ENCODE assay signal across 22 mouse cellular contexts in the genomic region with DNA sequence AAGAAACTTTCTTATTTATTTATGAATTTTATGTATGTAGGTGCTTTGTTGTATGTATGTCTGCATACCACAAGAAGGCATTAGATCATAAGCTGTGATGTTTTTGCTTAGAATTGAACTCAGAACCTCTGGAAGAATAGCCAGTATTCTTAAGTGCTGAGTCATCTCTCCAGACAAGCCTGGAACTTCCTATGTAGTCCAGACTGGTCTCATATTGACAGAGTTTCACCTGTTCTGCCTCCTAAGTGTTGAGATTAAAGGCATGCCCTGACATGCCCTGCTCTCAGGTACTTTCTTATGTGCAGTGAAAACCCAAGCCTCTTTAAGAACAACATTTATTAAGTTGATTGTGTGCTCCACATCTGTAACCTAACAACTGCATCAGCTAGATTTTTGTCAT. TPM values are rescaled to one million over a fixed set of nuclear protein-coding genes. Genes with fewer than 3 reads are reported as not detected.
A peak's percentile ranks its signal among the peaks of the same experiment; 100 is the strongest.
DNase-seq lines count a peak whose midpoint lies in the region; ATAC-seq and TF ChIP-seq lines count a peak whose summit lies in the region.
"Had no signal": no experiment of that assay in that cellular context is flagged by ENCODE, and none has a peak within 500 bp of the region (broad histone marks: within the 10 kb centered on the region; RNA-seq: fewer than 3 reads in every experiment).

No protein-coding gene starts in this region.

- no peaks in the 10 kb centered on the region for H3K27me3 ChIP-seq in lung, embryonic 15.5 days
- no peaks in the 10 kb centered on the region for H3K27me3 ChIP-seq in CH12.LX (replicated peaks)
- H3K27me3 ChIP-seq in kidney, embryonic 15.5 days: no peaks in the 10 kb centered on the region
- H3K27me3 ChIP-seq in kidney, embryonic 14.5 days (ENCODE audit: control insufficient read depth, insufficient read depth, low read length): no peaks in the 10 kb centered on the region
- H3K27me3 ChIP-seq: forebrain, embryonic 13.5 days; heart, embryonic 15.5 days; hindbrain, embryonic 13.5 days had no signal

- H3K4me2 ChIP-seq in lung, embryonic 15.5 days: no peak overlapping the region
- no peak overlapping the region for H3K4me2 ChIP-seq in CH12.LX (ENCODE audit: insufficient read depth, low read depth, poor library complexity, severe bottlenecking)
- H3K4me2 ChIP-seq in kidney, embryonic 15.5 days: no peak overlapping the region
- H3K4me2 ChIP-seq in kidney, embryonic 14.5 days (replicated peaks; ENCODE audit: low read depth, low read length): no peak overlapping the region
- H3K4me2 ChIP-seq: forebrain, embryonic 13.5 days; heart, embryonic 11.5 days; heart, embryonic 15.5 days; hindbrain, embryonic 13.5 days had no signal

- ATAC-seq in lung, embryonic 15.5 days (ENCODE audit: borderline replicate concordance, extremely low read depth, low FRiP score, low TSS enrichment): no peak
- no peak for ATAC-seq in kidney, embryonic 15.5 days (replicated peaks; ENCODE audit: low FRiP score)
- no peak for ATAC-seq in kidney, embryonic 14.5 days (ENCODE audit: low FRiP score, low TSS enrichment)
- ATAC-seq: forebrain, embryonic 13.5 days; forebrain, postnatal 0 days; hindbrain, postnatal 0 days had no signal

- H3K4me1 ChIP-seq in lung, embryonic 15.5 days: peaks cover 13% of the 10 kb centered on the region; the same call in 1 of the 2 replicates
- peaks cover 11 to 21% of the 10 kb centered on the region in 2 experiments for H3K4me1 ChIP-seq in CH12.LX (ENCODE audit: control insufficient read depth in 1 of 2, insufficient read depth in 2 of 2)
- H3K4me1 ChIP-seq in embryonic fibroblast, embryonic 13.5 days (ENCODE audit: control insufficient read depth, insufficient read depth, low read length): peaks cover 11% of the 10 kb centered on the region
- no peaks in the 10 kb centered on the region for H3K4me1 ChIP-seq in kidney, embryonic 15.5 days
- no peaks in the 10 kb centered on the region for H3K4me1 ChIP-seq in kidney, embryonic 14.5 days (ENCODE audit: control insufficient read depth, insufficient read depth, low read length)
- H3K4me1 ChIP-seq: forebrain, embryonic 13.5 days; heart, embryonic 15.5 days; hindbrain, embryonic 13.5 days had no signal

- no peaks in the 10 kb centered on the region for H3K9me3 ChIP-seq in lung, embryonic 15.5 days
- no peaks in the 10 kb centered on the region for H3K9me3 ChIP-seq in CH12.LX (replicated peaks; ENCODE audit: low read length)
- H3K9me3 ChIP-seq in kidney, embryonic 15.5 days (replicated peaks): no peaks in the 10 kb centered on the region
- H3K9me3 ChIP-seq in kidney, embryonic 14.5 days (ENCODE audit: control insufficient read depth, low read length): no peaks in the 10 kb centered on the region
- H3K9me3 ChIP-seq: forebrain, embryonic 13.5 days; G1E; heart, embryonic 15.5 days; hindbrain, embryonic 13.5 days had no signal

- 0 out of 2 replicates have a peak, but pooled peaks have one; percentile 10 for TF ChIP-seq EP300 in CH12.LX (IDR thresholded peaks at IDR 0.05; ENCODE audit: low read length)

- 0 out of 2 replicates have a peak, but pooled peaks cover 3% of the 10 kb centered on the region for H3K36me3 ChIP-seq in lung, embryonic 15.5 days
- peaks cover 16 to 74% of the 10 kb centered on the region in 2 experiments for H3K36me3 ChIP-seq in CH12.LX (replicated peaks in 1 of 2; ENCODE audit: control insufficient read depth in 1 of 2, insufficient read depth in 1 of 2, low read length in 1 of 2)
- peaks cover 20% of the 10 kb centered on the region for H3K36me3 ChIP-seq in kidney, embryonic 15.5 days
- peaks cover 5% of the 10 kb centered on the region; the same call in 1 of the 2 replicates for H3K36me3 ChIP-seq in kidney, embryonic 14.5 days (ENCODE audit: control insufficient read depth, insufficient read depth, low read length)

- TF ChIP-seq POLR2A in CH12.LX (IDR thresholded peaks at IDR 0.05; ENCODE audit: low read depth, low read length): no peak
- no peak for TF ChIP-seq POLR2A in embryonic fibroblast, embryonic 13.5 days (IDR thresholded peaks at IDR 0.05; ENCODE audit: low read depth, low read length)

- TF ChIP-seq CTCF in CH12.LX (conservative IDR thresholded peaks at IDR 0.05 in 1 of 2, IDR thresholded peaks at IDR 0.05 in 1 of 2; ENCODE audit: low read depth in 2 of 2, low read length in 2 of 2): no peak
- TF ChIP-seq CTCF in embryonic fibroblast, embryonic 13.5 days (IDR thresholded peaks at IDR 0.05; ENCODE audit: borderline replicate concordance, insufficient read depth, low read length): no peak

- in situ Hi-C loops in CH12.LX (cut with MboI; ENCODE audit: low pct_ligation_motif_present, low pct_unique_long_range_greater_than_20kb, low sequenced_read_pairs): no loop called here

- dilution Hi-C loops in CH12.LX (cut with MboI; ENCODE audit: extremely low pct_ligation_motif_present, extremely low pct_unique_long_range_greater_than_20kb, low sequenced_read_pairs): no loop called here

- H3K27ac ChIP-seq in lung, embryonic 15.5 days: 0 out of 2 replicates have a peak overlapping the region, but pooled peaks have one; percentile 11
- H3K27ac ChIP-seq in CH12.LX (ENCODE audit: insufficient read depth, low read depth): peak overlapping the region; percentile 63
- H3K27ac ChIP-seq in embryonic fibroblast, embryonic 13.5 days (ENCODE audit: insufficient read depth, low read length): peak overlapping the region; percentile 87
- no peak overlapping the region for H3K27ac ChIP-seq in kidney, embryonic 15.5 days
- H3K27ac ChIP-seq in kidney, embryonic 14.5 days (ENCODE audit: low read depth, low read length): no peak overlapping the region
- H3K27ac ChIP-seq: forebrain, embryonic 13.5 days; heart, embryonic 15.5 days; hindbrain, embryonic 13.5 days; hindbrain, postnatal 0 days had no signal

- TF ChIP-seq RAD21 in CH12.LX (IDR thresholded peaks at IDR 0.05; ENCODE audit: low read depth, low read length): no peak

- no peak overlapping the region for H3K4me3 ChIP-seq in lung, embryonic 15.5 days
- H3K4me3 ChIP-seq in CH12.LX (replicated peaks in 1 of 3; ENCODE audit: low read depth in 2 of 3, low read length in 2 of 3, poor library complexity in 1 of 3): no peak overlapping the region
- H3K4me3 ChIP-seq in embryonic fibroblast, embryonic 13.5 days (ENCODE audit: insufficient read depth, low read length): no peak overlapping the region
- H3K4me3 ChIP-seq in kidney, embryonic 15.5 days (replicated peaks): no peak overlapping the region
- H3K4me3 ChIP-seq in kidney, embryonic 14.5 days (ENCODE audit: low read length): no peak overlapping the region
- H3K4me3 ChIP-seq: forebrain, embryonic 13.5 days; heart, embryonic 15.5 days; hindbrain, embryonic 13.5 days had no signal

- H3K79me2 ChIP-seq in CH12.LX (replicated peaks; ENCODE audit: control insufficient read depth, extremely low read depth, insufficient read depth, poor library complexity, severe bottlenecking): no peaks in the 10 kb centered on the region

- no peak overlapping the region for H3K9ac ChIP-seq in lung, embryonic 15.5 days
- no peak overlapping the region for H3K9ac ChIP-seq in CH12.LX (ENCODE audit: insufficient read depth, low read depth)
- no peak overlapping the region for H3K9ac ChIP-seq in kidney, embryonic 15.5 days
- H3K9ac ChIP-seq in kidney, embryonic 14.5 days (ENCODE audit: low read depth, low read length): no peak overlapping the region
- H3K9ac ChIP-seq: forebrain, embryonic 13.5 days; forebrain, postnatal 0 days; heart, embryonic 15.5 days; hindbrain, embryonic 13.5 days had no signal

- DNase-seq in lung, postnatal 4 days: no peak
- peak; percentile 27 for DNase-seq in CH12.LX (ENCODE audit: extremely low read depth)
- DNase-seq in NIH3T3 (ENCODE audit: low read depth): peak; percentile 23
- no peak for DNase-seq in kidney, postnatal 14 days
- DNase-seq: adrenal gland, adult 2 months; adrenal gland, postnatal 36 days; cerebellum, adult 2 months; cerebellum, postnatal 10 days; forebrain, postnatal 0 days; gastrocnemius, postnatal 25 days; heart, adult 18-20 months; heart, postnatal 14 days had no signal

TF ChIP-seq in CH12.LX, 34 proteins besides CTCF, POLR2A, EP300 and RAD21 (continues in another document):
- peak; percentile 90 for TF ChIP-seq MAFK (IDR thresholded peaks at IDR 0.05; ENCODE audit: insufficient replicate concordance, low read length)
- no peak for TF ChIP-seq JUND (conservative IDR thresholded peaks at IDR 0.05; ENCODE audit: low read depth, low read length)
- TF ChIP-seq TCF12 (IDR thresholded peaks at IDR 0.05; ENCODE audit: low read depth, low read length): no peak
- no peak for TF ChIP-seq MAZ (IDR thresholded peaks at IDR 0.05; ENCODE audit: low read depth, low read length)
- TF ChIP-seq NELFE (IDR thresholded peaks at IDR 0.05; ENCODE audit: low read depth, low read length): no peak
- TF ChIP-seq JUN (IDR thresholded peaks at IDR 0.05; ENCODE audit: insufficient read depth, low read depth, low read length): 0 out of 2 replicates have a peak, but pooled peaks have one; percentile 2
- no peak for TF ChIP-seq TBP (conservative IDR thresholded peaks at IDR 0.05; ENCODE audit: low read depth, low read length)
- TF ChIP-seq RCOR1 (conservative IDR thresholded peaks at IDR 0.05; ENCODE audit: low read depth, low read length): no peak
- TF ChIP-seq NRF1 (IDR thresholded peaks at IDR 0.05; ENCODE audit: low read depth, low read length): no peak
- no peak for TF ChIP-seq CHD2 (IDR thresholded peaks at IDR 0.05; ENCODE audit: low read length)
- no peak for TF ChIP-seq ZC3H11A (IDR thresholded peaks at IDR 0.05; ENCODE audit: low read depth, low read length)
- TF ChIP-seq ELF1 (IDR thresholded peaks at IDR 0.05; ENCODE audit: low read depth, low read length): no peak

RNA-seq across cellular contexts. Expression of a gene that starts 8.3 kb away (rescaled TPM):
- 7.7 and 9.4 TPM in 2 replicates for polyA plus RNA-seq in lung, embryonic 15.5 days (2015; fragmentation: Nextera tagmentation; extraction: Ambion mirVana)
- total RNA-seq in CH12.LX (2012; rRNA removed) (10.2 and 10.3 TPM in 2 replicates), CH12.LX (2014; rRNA removed) (13.6 and 15.4 TPM in 2 replicates)
- polyA plus RNA-seq in CH12.LX (2012; ENCODE audit: insufficient read length, low read depth): 6.9 and 7.0 TPM in 2 replicates
- 18.7 and 26.0 TPM in 2 replicates for polyA plus RNA-seq in embryonic fibroblast, embryonic 13.5 days (2011; ENCODE audit: insufficient read length, low read depth, missing spikeins)
- polyA plus RNA-seq in kidney, embryonic 15.5 days (2015; fragmentation: Nextera tagmentation; extraction: Ambion mirVana): 9.5 and 9.8 TPM in 2 replicates
- polyA plus RNA-seq in kidney, embryonic 14.5 days (2014; fragmentation: Nextera tagmentation; extraction: Ambion mirVana): 11.1 and 11.2 TPM in 2 replicates

RNA-seq across cellular contexts. Expression of a gene that starts 8.4 kb away (rescaled TPM):
- 18.0 and 19.1 TPM in 2 replicates for polyA plus RNA-seq in lung, embryonic 15.5 days (2015; fragmentation: Nextera tagmentation; extraction: Ambion mirVana)
- total RNA-seq in CH12.LX (2012; rRNA removed) (21.9 and 26.3 TPM in 2 replicates), CH12.LX (2014; rRNA removed) (51.3 and 57.7 TPM in 2 replicates)
- 40.4 and 40.5 TPM in 2 replicates for polyA plus RNA-seq in CH12.LX (2012; ENCODE audit: insufficient read length, low read depth)
- polyA plus RNA-seq in embryonic fibroblast, embryonic 13.5 days (2011; ENCODE audit: insufficient read length, low read depth, missing spikeins): 25.6 and 29.3 TPM in 2 replicates
- 20.7 TPM in 2 replicates for polyA plus RNA-seq in kidney, embryonic 15.5 days (2015; fragmentation: Nextera tagmentation; extraction: Ambion mirVana)
- 17.9 and 19.9 TPM in 2 replicates for polyA plus RNA-seq in kidney, embryonic 14.5 days (2014; fragmentation: Nextera tagmentation; extraction: Ambion mirVana)

Comparison
In these comparisons a context has a peak if more than half of its experiments do, and no peak if none do; other contexts are left out.
1. H3K27ac ChIP-seq: peak in lung, embryonic 15.5 days (single experiment), CH12.LX (single experiment) and embryonic fibroblast, embryonic 13.5 days (single experiment); none in kidney, embryonic 15.5 days (single experiment) and kidney, embryonic 14.5 days (single experiment).
2. DNase-seq: peak in CH12.LX (single experiment) and NIH3T3 (single experiment); none in lung, postnatal 4 days (0 of 2) and kidney, postnatal 14 days (single experiment).